Mouse (Mus musculus) lung, adult 2 months (tissue): ENCODE results near the gene Lrmda.

ENCODE experiments used
- CTCF ChIP-seq: fragments of 200-500 bp; IDR thresholded peaks from 2 replicates; pipeline ENCODE4 v1.5.1; 2011; ENCODE audit warnings: mild to moderate bottlenecking, low read length, control low read depth; ENCODE audit not compliant: insufficient read depth
- POLR2A ChIP-seq: fragments of 200-500 bp; IDR thresholded peaks from 2 replicates; pipeline ENCODE4 v1.6.1; 2011; ENCODE audit warnings: low read depth, mild to moderate bottlenecking, control low read depth, low read length, borderline replicate concordance; ENCODE audit errors: extremely low read depth

- TF ChIP-seq CTCF, result no peak
- TF ChIP-seq POLR2A, result no peak
Observed at GRCm38 (mm10) chr14:22747816-22748215, 728.3 kb downstream of the Lrmda start.
